Mouse (Mus musculus) ES-E14 (cell line): Measurements from ENCODE around the gene Tnfrsf4.

Experiments used
- CHD2 ChIP-seq: IDR thresholded peaks from 2 replicates; pipeline ENCODE4 v1.6.1; 2014; ENCODE audit warnings: mild to moderate bottlenecking, low read depth, low read length, inconsistent platforms
- MAFK ChIP-seq: IDR thresholded peaks from 2 replicates; pipeline ENCODE4 v1.6.1; 2014; ENCODE audit warnings: mild to moderate bottlenecking, low read depth, low read length, inconsistent platforms; ENCODE audit not compliant: insufficient read depth
- ZC3H11A ChIP-seq: IDR thresholded peaks from 2 replicates; pipeline ENCODE4 v1.6.1; 2012; ENCODE audit warnings: low read depth, mild to moderate bottlenecking, inconsistent platforms, low read length, borderline replicate concordance
- ZNF384 ChIP-seq: IDR thresholded peaks from 2 replicates; pipeline ENCODE4 v1.6.1; 2012; ENCODE audit warnings: low read depth, low read length, inconsistent platforms

GRCm38 (mm10) chr4:155970286-155970685, 43.4 kb upstream of the Tnfrsf4 start:
- TF ChIP-seq CHD2 (no peak), ZC3H11A (no peak), ZNF384 (no peak), MAFK (no peak)
